Mouse (Mus musculus): ENCODE measurements around the gene Nuak2. TPM values are rescaled to one million over a fixed set of nuclear protein-coding genes. Genes with fewer than 3 reads are reported as not detected.
"Not testable (repeated sequence)": the region's sequence is repeated elsewhere in the genome, so short reads cannot be mapped to it uniquely, and the experiment has no call there.

Nuak2 gene
- polyA plus RNA-seq (2012; ENCODE audit: insufficient read depth, insufficient read length, missing spikeins) = 0.50 and 0.87 TPM in 2 replicates

- Histone ChIP-seq H3K4me1 (ENCODE audit: control insufficient read depth, insufficient read depth, insufficient read length, low read length) (peaks cover 16% of the 10 kb centered on the region), H3K27ac (replicated peaks; ENCODE audit: low read depth, low read length) (peak within 1 kb of the TSS; percentile 78), H3K4me3 (ENCODE audit: insufficient read depth, low read depth, low read length) (peak within 1 kb of the TSS; percentile 80)
These were observed at the start of gene Nuak2 for GRCm38 (mm10) chr1:132315889-132316624. Nuak2 (plus strand) TSS chr1:132316126.

DNA sequence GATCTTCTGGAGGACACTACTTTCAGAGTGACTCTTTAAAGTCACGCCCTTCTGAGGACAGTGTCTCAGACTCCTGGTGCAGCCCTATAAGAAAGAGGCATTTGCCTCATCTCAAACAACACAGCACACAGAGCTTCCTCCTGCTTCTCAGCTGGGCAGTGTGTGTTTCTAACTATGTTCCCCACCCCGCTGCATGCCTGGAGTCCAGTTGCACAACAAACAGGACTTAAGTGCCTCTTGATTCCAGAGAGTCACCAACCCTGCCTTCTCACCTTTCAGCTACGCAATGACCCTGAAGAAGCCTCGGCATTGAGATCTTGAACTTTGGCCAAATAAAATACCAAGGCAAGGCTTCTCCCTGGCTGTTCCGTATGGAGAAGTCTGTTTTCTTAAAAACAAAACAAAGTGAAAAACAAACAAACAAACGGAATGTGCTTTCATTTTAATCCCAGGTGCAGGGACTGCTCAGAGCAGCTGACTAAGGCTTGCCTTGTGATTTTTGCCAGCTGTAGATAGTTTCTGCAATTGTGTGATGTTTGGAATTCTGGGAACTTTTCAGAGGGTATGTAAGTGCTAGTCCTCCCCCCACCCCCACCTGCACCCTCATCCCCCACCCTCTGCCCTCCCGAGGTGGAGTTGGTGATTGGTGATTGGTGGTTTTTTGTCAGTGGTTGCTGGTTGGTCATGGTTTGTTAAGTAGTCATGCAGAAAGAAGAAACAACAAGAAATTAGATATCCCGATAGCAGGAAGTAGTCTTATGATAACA lies 49.0 kb upstream of the Nuak2 start:
- H3K4me1 ChIP-seq (ENCODE audit: control insufficient read depth, insufficient read depth, insufficient read length, low read length) = no peaks in the 10 kb centered on the region
- no peak overlapping the region for H3K4me3 ChIP-seq (ENCODE audit: insufficient read depth, low read depth, low read length)
- H3K27ac ChIP-seq (replicated peaks; ENCODE audit: low read depth, low read length) = no peak overlapping the region

- no peak overlapping the region for H3K27ac ChIP-seq (replicated peaks; ENCODE audit: low read depth, low read length)
- no peaks in the 10 kb centered on the region for H3K4me1 ChIP-seq (ENCODE audit: control insufficient read depth, insufficient read depth, insufficient read length, low read length)
- H3K4me3 ChIP-seq (ENCODE audit: insufficient read depth, low read depth, low read length) = no peak overlapping the region
These were observed 48.0 kb upstream of the Nuak2 start for GRCm38 (mm10) chr1:132267959-132268358.

DNA sequence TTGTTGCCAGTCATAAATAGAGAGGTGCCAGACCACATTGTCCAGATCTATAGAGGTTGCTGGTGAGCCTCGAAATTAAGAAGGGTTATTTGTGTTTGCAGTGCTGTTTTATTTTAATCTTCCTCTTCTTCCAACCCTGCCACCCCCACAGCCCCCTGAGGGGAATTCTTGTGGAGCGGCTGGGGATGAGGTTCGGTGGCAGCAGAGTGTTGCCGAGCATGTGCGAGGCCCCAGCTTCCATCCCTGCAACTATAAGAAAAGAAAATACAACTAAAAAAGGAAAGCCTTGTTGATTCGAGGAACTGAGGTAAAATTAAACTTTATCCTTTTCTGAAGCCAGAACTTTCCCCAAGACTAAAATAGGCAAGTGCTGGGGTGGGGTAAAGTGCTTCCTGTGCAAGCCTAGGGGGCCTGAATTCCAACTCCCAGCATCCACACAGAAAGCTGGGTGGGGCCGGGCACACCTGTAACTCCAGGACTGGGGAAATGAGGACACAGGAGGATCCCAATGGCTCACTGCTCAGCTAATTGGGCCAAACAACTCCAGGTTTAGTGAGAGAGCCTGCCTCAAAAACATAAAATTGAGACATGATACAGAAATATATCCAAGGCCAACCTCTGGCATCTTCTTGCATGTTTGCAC lies 47.4 kb upstream of the Nuak2 start:
- Histone ChIP-seq H3K27ac (replicated peaks; ENCODE audit: low read depth, low read length) (no peak overlapping the region), H3K4me1 (ENCODE audit: control insufficient read depth, insufficient read depth, insufficient read length, low read length) (no peaks in the 10 kb centered on the region), H3K4me3 (ENCODE audit: insufficient read depth, low read depth, low read length) (no peak overlapping the region)

DNA sequence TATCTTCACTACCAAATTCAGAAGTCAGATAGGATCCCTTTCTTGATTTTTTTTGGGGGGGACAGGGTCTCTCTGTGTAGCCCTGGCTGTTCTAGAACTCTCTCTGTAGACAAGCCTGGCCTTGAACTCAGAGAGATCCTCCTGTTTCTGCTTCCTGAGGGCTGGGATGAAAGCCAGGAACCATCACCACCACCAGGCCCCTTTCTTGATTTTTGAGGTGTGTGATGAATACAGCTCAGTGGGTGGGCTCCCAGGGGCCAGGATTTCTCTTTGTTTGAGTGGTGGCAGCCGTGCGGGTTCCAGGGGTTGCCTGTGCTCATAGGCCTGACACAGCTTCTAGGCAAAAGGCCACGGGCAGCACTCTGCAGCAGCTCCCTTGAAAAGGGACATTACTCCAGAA lies 44.7 kb upstream of the Nuak2 start:
- no peak overlapping the region for H3K27ac ChIP-seq (replicated peaks; ENCODE audit: low read depth, low read length)
- H3K4me1 ChIP-seq (ENCODE audit: control insufficient read depth, insufficient read depth, insufficient read length, low read length) = no peaks in the 10 kb centered on the region
- no peak overlapping the region for H3K4me3 ChIP-seq (ENCODE audit: insufficient read depth, low read depth, low read length)

DNA sequence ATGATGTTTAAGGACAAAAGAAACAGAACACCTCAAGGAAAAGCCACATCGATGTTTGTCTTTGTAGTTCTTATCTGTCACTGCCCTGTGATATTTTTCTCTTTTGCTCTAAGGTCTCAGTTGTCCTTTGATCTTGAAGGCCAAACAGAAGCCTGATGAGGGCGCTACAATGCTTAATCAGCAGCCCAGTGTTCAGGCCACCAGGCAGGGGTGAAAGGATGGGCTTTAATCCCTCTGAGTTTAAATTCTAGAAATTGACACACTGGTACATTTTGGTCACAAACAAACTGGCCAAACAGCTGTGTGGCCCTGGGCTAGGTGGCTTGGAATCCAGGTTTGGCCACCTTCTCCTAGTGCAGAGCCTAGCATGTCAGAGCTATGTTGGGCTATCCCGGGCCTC lies 39.2 kb upstream of the Nuak2 start:
- H3K4me1 ChIP-seq (ENCODE audit: control insufficient read depth, insufficient read depth, insufficient read length, low read length) = no peaks in the 10 kb centered on the region
- no peak overlapping the region for H3K27ac ChIP-seq (replicated peaks; ENCODE audit: low read depth, low read length)
- no peak overlapping the region for H3K4me3 ChIP-seq (ENCODE audit: insufficient read depth, low read depth, low read length)

GRCm38 (mm10) chr1:132277124-132277523 lies 38.8 kb upstream of the Nuak2 start:
- Histone ChIP-seq H3K4me1 (ENCODE audit: control insufficient read depth, insufficient read depth, insufficient read length, low read length) (no peaks in the 10 kb centered on the region), H3K4me3 (ENCODE audit: insufficient read depth, low read depth, low read length) (no peak overlapping the region), H3K27ac (replicated peaks; ENCODE audit: low read depth, low read length) (no peak overlapping the region)

- not testable (repeated sequence) for H3K4me3 ChIP-seq (ENCODE audit: insufficient read depth, low read depth, low read length); H3K4me1 ChIP-seq (ENCODE audit: control insufficient read depth, insufficient read depth, insufficient read length, low read length); H3K27ac ChIP-seq (replicated peaks; ENCODE audit: low read depth, low read length)
These were observed 35.3 kb upstream of the Nuak2 start for GRCm38 (mm10) chr1:132280636-132281035.

DNA sequence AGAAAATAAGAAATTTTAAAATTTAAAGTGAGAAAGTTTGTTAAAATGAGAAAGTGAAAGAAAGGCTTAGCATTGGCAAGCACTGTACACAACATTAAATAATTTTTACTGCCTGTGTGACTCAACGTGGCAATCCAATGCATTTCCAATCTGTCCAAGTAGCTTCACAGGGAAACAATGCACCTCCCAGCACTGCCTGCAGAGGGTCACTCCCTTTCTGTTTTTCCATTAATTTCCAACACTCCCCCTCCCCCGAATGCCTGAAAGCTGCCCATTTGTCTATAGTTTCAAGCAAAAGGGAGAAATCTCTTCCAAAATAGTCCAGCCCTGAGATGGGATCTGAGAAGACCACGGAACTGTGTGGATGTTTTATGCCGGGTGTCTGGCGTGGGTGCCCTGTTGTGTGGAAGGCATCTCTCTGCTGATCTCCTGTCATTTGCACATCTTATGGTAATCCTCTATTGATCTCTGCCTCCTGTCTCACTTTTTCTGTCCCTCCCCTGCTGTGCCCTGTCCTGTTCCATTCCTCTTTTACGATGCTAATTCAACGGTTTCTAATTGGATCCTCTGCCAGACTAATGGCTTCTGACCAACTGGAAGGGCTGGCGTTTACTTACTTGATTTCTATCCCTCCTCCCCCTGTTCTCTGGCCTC lies 34.3 kb upstream of the Nuak2 start:
- H3K4me1 ChIP-seq (ENCODE audit: control insufficient read depth, insufficient read depth, insufficient read length, low read length) = no peaks in the 10 kb centered on the region
- H3K27ac ChIP-seq (replicated peaks; ENCODE audit: low read depth, low read length) = no peak overlapping the region
- H3K4me3 ChIP-seq (ENCODE audit: insufficient read depth, low read depth, low read length) = no peak overlapping the region

DNA sequence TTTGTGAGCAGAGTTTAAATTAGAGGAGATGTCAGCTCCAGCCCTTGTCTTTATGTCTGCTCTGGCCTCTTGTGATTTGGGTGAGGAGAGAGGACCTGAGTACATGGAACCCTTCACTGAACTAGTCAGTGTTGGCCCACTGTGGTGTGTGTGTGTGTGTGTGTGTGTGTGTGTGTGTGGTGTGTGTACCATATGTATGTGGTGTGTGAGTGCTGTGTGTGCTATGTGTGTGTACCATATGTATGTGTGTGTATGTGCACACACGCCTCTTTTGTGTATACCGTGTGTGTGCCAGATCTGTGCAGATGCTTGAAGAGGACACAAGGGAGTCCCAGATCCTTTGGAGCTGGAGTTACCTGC lies 33.8 kb upstream of the Nuak2 start:
- no peak overlapping the region for H3K27ac ChIP-seq (replicated peaks; ENCODE audit: low read depth, low read length)
- no peak overlapping the region for H3K4me3 ChIP-seq (ENCODE audit: insufficient read depth, low read depth, low read length)
- H3K4me1 ChIP-seq (ENCODE audit: control insufficient read depth, insufficient read depth, insufficient read length, low read length) = no peaks in the 10 kb centered on the region

DNA sequence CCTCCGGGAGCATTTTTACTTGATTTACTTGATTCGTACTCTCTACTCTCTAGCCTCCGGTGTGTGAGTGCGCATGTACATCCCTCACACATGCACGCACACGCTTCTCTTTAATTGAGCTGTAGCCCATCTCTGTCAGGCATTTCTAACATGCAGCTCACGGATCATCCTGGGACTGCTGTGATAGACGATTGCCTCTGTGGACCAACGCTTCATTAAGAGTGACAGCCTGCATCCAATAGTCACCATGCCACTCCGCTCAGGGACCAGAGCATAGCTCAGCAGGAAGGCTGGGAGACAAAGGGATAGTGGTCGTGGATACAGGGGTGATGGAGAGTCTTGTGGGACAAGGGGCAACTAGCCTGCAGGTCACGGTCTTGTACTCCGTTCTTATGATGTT lies 32.9 kb upstream of the Nuak2 start:
- no peak overlapping the region for H3K4me3 ChIP-seq (ENCODE audit: insufficient read depth, low read depth, low read length)
- H3K4me1 ChIP-seq (ENCODE audit: control insufficient read depth, insufficient read depth, insufficient read length, low read length) = peaks cover 3% of the 10 kb centered on the region; the same call in 1 of the 2 replicates
- no peak overlapping the region for H3K27ac ChIP-seq (replicated peaks; ENCODE audit: low read depth, low read length)

DNA sequence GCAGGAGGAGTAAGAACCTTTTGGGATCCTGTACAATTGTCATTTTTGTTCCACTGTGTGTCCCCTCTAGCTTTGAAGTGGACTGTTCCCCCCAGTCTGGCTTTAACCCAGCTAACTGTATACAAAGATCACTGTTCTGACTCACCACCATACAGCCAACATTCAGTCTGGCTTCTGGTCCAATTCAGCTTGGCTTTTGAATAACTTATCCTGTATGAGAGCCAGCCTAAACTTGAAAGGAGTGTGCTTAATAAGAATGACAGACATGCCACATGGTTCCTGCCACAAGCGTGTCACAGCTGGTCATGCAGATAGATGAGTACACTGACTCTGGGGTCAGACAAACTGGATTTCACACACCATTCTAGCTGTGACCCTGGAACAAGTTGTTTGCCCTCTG lies 29.2 kb upstream of the Nuak2 start:
- peaks cover 3% of the 10 kb centered on the region; the same call in 1 of the 2 replicates for H3K4me1 ChIP-seq (ENCODE audit: control insufficient read depth, insufficient read depth, insufficient read length, low read length)
- H3K4me3 ChIP-seq (ENCODE audit: insufficient read depth, low read depth, low read length) = no peak overlapping the region
- H3K27ac ChIP-seq (replicated peaks; ENCODE audit: low read depth, low read length) = no peak overlapping the region

DNA sequence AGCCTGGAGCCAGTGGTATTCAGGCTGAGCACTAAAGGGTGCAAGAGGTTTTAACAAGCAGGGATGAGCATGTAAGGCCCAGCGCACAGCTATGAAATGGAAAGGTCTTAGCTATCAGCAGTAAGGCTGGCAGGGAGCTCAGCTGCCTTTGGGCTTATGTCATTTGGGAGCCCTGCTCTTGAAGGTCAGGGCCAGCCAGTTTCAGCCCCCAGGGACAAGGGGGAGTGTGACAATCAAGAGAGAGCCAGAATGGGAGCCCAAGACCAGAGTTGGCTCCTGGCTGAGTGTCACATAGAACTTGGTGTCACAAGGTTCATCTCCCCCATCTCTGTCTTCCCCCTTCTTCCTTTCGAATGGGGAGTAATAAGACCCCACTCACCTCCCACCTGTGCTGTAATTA lies 28.5 kb upstream of the Nuak2 start:
- Histone ChIP-seq H3K4me3 (ENCODE audit: insufficient read depth, low read depth, low read length) (no peak overlapping the region), H3K4me1 (ENCODE audit: control insufficient read depth, insufficient read depth, insufficient read length, low read length) (peaks cover 3% of the 10 kb centered on the region; the same call in 1 of the 2 replicates), H3K27ac (replicated peaks; ENCODE audit: low read depth, low read length) (no peak overlapping the region)

GRCm38 (mm10) chr1:132287991-132288451 lies 27.9 kb upstream of the Nuak2 start:
- Histone ChIP-seq H3K4me1 (ENCODE audit: control insufficient read depth, insufficient read depth, insufficient read length, low read length) (peaks cover 3% of the 10 kb centered on the region; the same call in 1 of the 2 replicates), H3K4me3 (ENCODE audit: insufficient read depth, low read depth, low read length) (no peak overlapping the region), H3K27ac (replicated peaks; ENCODE audit: low read depth, low read length) (no peak overlapping the region)

- Histone ChIP-seq H3K4me1 (ENCODE audit: control insufficient read depth, insufficient read depth, insufficient read length, low read length) (peaks cover 3% of the 10 kb centered on the region; the same call in 1 of the 2 replicates), H3K4me3 (ENCODE audit: insufficient read depth, low read depth, low read length) (no peak overlapping the region), H3K27ac (replicated peaks; ENCODE audit: low read depth, low read length) (no peak overlapping the region)
These were observed 26.0 kb upstream of the Nuak2 start for GRCm38 (mm10) chr1:132289965-132290364.

Data from brown adipose tissue, adult 24 weeks (tissue).